ENCODE assay signal across 33 mouse cellular contexts in genomic region chr7:30688325-30688724, GRCm38 (mm10). TPM values are rescaled to one million over a fixed set of nuclear protein-coding genes. Genes with fewer than 3 reads are reported as not detected.
DNase-seq lines count a peak whose midpoint lies in the region; ATAC-seq and TF ChIP-seq lines count a peak whose summit lies in the region.
"Had no signal": no experiment of that assay in that cellular context is flagged by ENCODE, and none has a peak within 500 bp of the region (broad histone marks: within the 10 kb centered on the region; RNA-seq: fewer than 3 reads in every experiment).

No protein-coding gene starts in this region.

- 0 out of 2 replicates have a peak, but pooled peaks cover 4% of the 10 kb centered on the region for H3K4me1 ChIP-seq in kidney, embryonic 16.5 days (ENCODE audit: insufficient read depth, low read length)
- H3K4me1 ChIP-seq in lung, postnatal 0 days (ENCODE audit: insufficient read depth, low read depth, low read length) = no peaks in the 10 kb centered on the region
- no peaks in the 10 kb centered on the region for H3K4me1 ChIP-seq in embryonic facial prominence, embryonic 10.5 days
- 0 out of 2 replicates have a peak, but pooled peaks cover 6% of the 10 kb centered on the region for H3K4me1 ChIP-seq in stomach, embryonic 16.5 days (ENCODE audit: control insufficient read depth, insufficient read depth, low read length)
- H3K4me1 ChIP-seq in heart, embryonic 11.5 days (ENCODE audit: control insufficient read depth, insufficient read depth, low read length) = no peaks in the 10 kb centered on the region
- H3K4me1 ChIP-seq: limb, embryonic 15.5 days; liver, embryonic 15.5 days; midbrain, embryonic 10.5 days; neural tube, embryonic 13.5 days had no signal

- no peaks in the 10 kb centered on the region for H3K9me3 ChIP-seq in kidney, embryonic 16.5 days (ENCODE audit: low read length)
- no peaks in the 10 kb centered on the region for H3K9me3 ChIP-seq in lung, postnatal 0 days (ENCODE audit: low read length)
- no peaks in the 10 kb centered on the region for H3K9me3 ChIP-seq in embryonic facial prominence, embryonic 10.5 days
- H3K9me3 ChIP-seq in stomach, embryonic 16.5 days (replicated peaks; ENCODE audit: control insufficient read depth, low read length) = no peaks in the 10 kb centered on the region
- no peaks in the 10 kb centered on the region for H3K9me3 ChIP-seq in heart, embryonic 11.5 days (replicated peaks; ENCODE audit: control insufficient read depth, low read length)
- H3K9me3 ChIP-seq: limb, embryonic 15.5 days; liver, embryonic 15.5 days; midbrain, embryonic 10.5 days; neural tube, embryonic 13.5 days had no signal

- H3K4me3 ChIP-seq in kidney, embryonic 16.5 days (ENCODE audit: low read length) = no peak overlapping the region
- no peak overlapping the region for H3K4me3 ChIP-seq in lung, postnatal 0 days (ENCODE audit: low read depth, low read length)
- no peak overlapping the region for H3K4me3 ChIP-seq in embryonic facial prominence, embryonic 10.5 days
- no peak overlapping the region for H3K4me3 ChIP-seq in stomach, embryonic 16.5 days (replicated peaks; ENCODE audit: low read length)
- H3K4me3 ChIP-seq in heart, embryonic 11.5 days (ENCODE audit: low read depth, low read length) = no peak overlapping the region
- H3K4me3 ChIP-seq: limb, embryonic 15.5 days; liver, embryonic 15.5 days; midbrain, embryonic 10.5 days; myocyte; neural tube, embryonic 13.5 days had no signal

- TF ChIP-seq CTCF in lung, postnatal 0 days (IDR thresholded peaks at IDR 0.05) = no peak

- H3K9ac ChIP-seq in kidney, embryonic 16.5 days (replicated peaks; ENCODE audit: low read length) = no peak overlapping the region
- H3K9ac ChIP-seq in lung, postnatal 0 days (replicated peaks; ENCODE audit: low read depth) = no peak overlapping the region
- H3K9ac ChIP-seq in stomach, embryonic 16.5 days (ENCODE audit: low read length) = no peak overlapping the region; the same call in 1 of the 2 replicates
- no peak overlapping the region for H3K9ac ChIP-seq in heart, embryonic 11.5 days (ENCODE audit: low read depth, low read length)
- H3K9ac ChIP-seq: hindbrain, embryonic 14.5 days; limb, embryonic 15.5 days; liver, embryonic 15.5 days; neural tube, embryonic 13.5 days had no signal

- no peaks in the 10 kb centered on the region for H3K36me3 ChIP-seq in kidney, embryonic 16.5 days (ENCODE audit: insufficient read depth, low read length)
- no peaks in the 10 kb centered on the region for H3K36me3 ChIP-seq in lung, postnatal 0 days (ENCODE audit: insufficient read depth, low read length)
- no peaks in the 10 kb centered on the region for H3K36me3 ChIP-seq in embryonic facial prominence, embryonic 10.5 days (replicated peaks)
- H3K36me3 ChIP-seq in stomach, embryonic 16.5 days (ENCODE audit: control insufficient read depth, insufficient read depth, low read length) = no peaks in the 10 kb centered on the region
- no peaks in the 10 kb centered on the region for H3K36me3 ChIP-seq in heart, embryonic 11.5 days (ENCODE audit: control insufficient read depth, insufficient read depth, low read length)
- H3K36me3 ChIP-seq: limb, embryonic 15.5 days; liver, embryonic 15.5 days; midbrain, embryonic 10.5 days; neural tube, embryonic 13.5 days had no signal

- peak overlapping the region; percentile 12; the same call in 1 of the 2 replicates for H3K27ac ChIP-seq in kidney, embryonic 16.5 days (ENCODE audit: low read length)
- H3K27ac ChIP-seq in lung, postnatal 0 days (ENCODE audit: low read length) = no peak overlapping the region
- H3K27ac ChIP-seq in embryonic facial prominence, embryonic 10.5 days (replicated peaks) = no peak overlapping the region
- H3K27ac ChIP-seq in stomach, embryonic 16.5 days (ENCODE audit: low read length) = peak overlapping the region; percentile 55
- no peak overlapping the region for H3K27ac ChIP-seq in heart, embryonic 11.5 days (ENCODE audit: low read depth, low read length)
- H3K27ac ChIP-seq: hindbrain, embryonic 14.5 days; limb, embryonic 15.5 days; liver, embryonic 15.5 days; midbrain, embryonic 10.5 days; neural tube, embryonic 13.5 days had no signal

- H3K4me2 ChIP-seq in kidney, embryonic 16.5 days (replicated peaks; ENCODE audit: low read depth, low read length) = no peak overlapping the region
- no peak overlapping the region for H3K4me2 ChIP-seq in lung, postnatal 0 days (replicated peaks; ENCODE audit: low read depth, low read length)
- H3K4me2 ChIP-seq in stomach, embryonic 16.5 days (ENCODE audit: low read depth, low read length) = no peak overlapping the region
- no peak overlapping the region for H3K4me2 ChIP-seq in heart, embryonic 11.5 days
- H3K4me2 ChIP-seq: hindbrain, embryonic 14.5 days; limb, embryonic 15.5 days; liver, embryonic 15.5 days; neural tube, embryonic 13.5 days had no signal

- TF ChIP-seq EP300 in lung, postnatal 0 days (IDR thresholded peaks at IDR 0.05) = no peak

- H3K27me3 ChIP-seq in kidney, embryonic 16.5 days (ENCODE audit: insufficient read depth, low read length) = peaks cover 16% of the 10 kb centered on the region; the same call in 1 of the 2 replicates
- H3K27me3 ChIP-seq in lung, postnatal 0 days (replicated peaks; ENCODE audit: insufficient read depth, low read length) = no peaks in the 10 kb centered on the region
- peaks cover 25% of the 10 kb centered on the region for H3K27me3 ChIP-seq in embryonic facial prominence, embryonic 10.5 days (replicated peaks; ENCODE audit: low read depth, poor library complexity, severe bottlenecking)
- H3K27me3 ChIP-seq in stomach, embryonic 16.5 days (ENCODE audit: control insufficient read depth, insufficient read depth, low read length) = no peaks in the 10 kb centered on the region
- H3K27me3 ChIP-seq in heart, embryonic 11.5 days (ENCODE audit: control insufficient read depth, insufficient read depth, low read length) = peaks cover 6% of the 10 kb centered on the region
- H3K27me3 ChIP-seq: liver, embryonic 15.5 days had no signal

- ATAC-seq in kidney, embryonic 16.5 days (ENCODE audit: low FRiP score, low TSS enrichment) = 0 out of 2 replicates have a peak, but pooled peaks have one; percentile 19
- ATAC-seq in lung, postnatal 0 days = peak; percentile 52
- no peak for ATAC-seq in stomach, embryonic 16.5 days (ENCODE audit: insufficient read depth, low FRiP score)
- ATAC-seq in heart, embryonic 11.5 days (replicated peaks; ENCODE audit: insufficient number of reproducible peaks, low FRiP score, low TSS enrichment) = no peak
- ATAC-seq: activated CD4-positive, CD25-positive, alpha-beta regulatory T cell, adult 4 months; forebrain, embryonic 14.5 days; inflammation-experienced regulatory T-cells, adult 6 months; midbrain, embryonic 16.5 days had no signal

- WGBS in kidney, embryonic 16.5 days = 71% methylated on average over 6 of the region's 6 CpGs
- WGBS in lung, postnatal 0 days = 50% methylated on average over 6 of the region's 6 CpGs
- WGBS in embryonic facial prominence, embryonic 10.5 days = 75% methylated on average over 6 of the region's 6 CpGs
- 70% methylated on average over 6 of the region's 6 CpGs for WGBS in stomach, embryonic 16.5 days
- WGBS in heart, embryonic 11.5 days (ENCODE audit: insufficient replicate concordance) = 78% methylated on average over 6 of the region's 6 CpGs

- no peak for DNase-seq in kidney, adult 9 months
- peak; percentile 18 for DNase-seq in lung, postnatal 0 days (ENCODE audit: low spot score)
- no peak for DNase-seq in lung, adult 18-20 months
- DNase-seq in embryonic facial prominence, embryonic 10.5 days (ENCODE audit: low spot score) = peak; percentile 9
- DNase-seq: adrenal gland, adult 8-10 months; cerebellum, adult 2 months; cerebellum, postnatal 25 days; embryo, embryonic 11 days; gastrocnemius, postnatal 14 days; heart, adult 18-20 months; layer of hippocampus, adult 9-11 months; left cerebral cortex, postnatal 4 days; retina, postnatal 1 day; spleen, adult 18-20 months; thymus, postnatal 36 days had no signal

RNA-seq across cellular contexts. Expression of gene 2200002J24Rik, which starts 10.4 kb away (rescaled TPM):
- polyA plus RNA-seq in kidney, embryonic 16.5 days (2015; fragmentation: Nextera tagmentation; extraction: Ambion mirVana) = 0.40 and 0.51 TPM in 2 replicates
- polyA plus RNA-seq in lung, postnatal 0 days (2015; fragmentation: Nextera tagmentation; extraction: Ambion mirVana) = 0.69 and 1.2 TPM in 2 replicates
- not detected in 2 replicates for polyA plus RNA-seq in embryonic facial prominence, embryonic 10.5 days (2016; fragmentation: Nextera tagmentation; extraction: Ambion mirVana)
- polyA plus RNA-seq in stomach, embryonic 16.5 days (2015; fragmentation: Nextera tagmentation; extraction: Ambion mirVana) = 5.5 and 6.2 TPM in 2 replicates
- 0.70 and 1.6 TPM in 2 replicates for polyA plus RNA-seq in heart, embryonic 11.5 days (2014; fragmentation: Nextera tagmentation; extraction: Ambion mirVana)
- polyA plus RNA-seq: activated CD4-positive, CD25-positive, alpha-beta regulatory T cell, adult 4 months; C2C12; cerebellum, adult 2 months; forebrain, embryonic 14.5 days; hindbrain, embryonic 14.5 days; inflammation-experienced regulatory T-cells, adult 6 months; kidney, embryonic 14.5 days; midbrain, embryonic 10.5 days; midbrain, embryonic 16.5 days; myocyte; neural tube, embryonic 13.5 days had no signal

RNA-seq across cellular contexts. Expression of gene Pmis2, which starts 16.9 kb away (rescaled TPM):
- polyA plus RNA-seq in kidney, embryonic 16.5 days (2015; fragmentation: Nextera tagmentation; extraction: Ambion mirVana) = not detected in 2 replicates
- polyA plus RNA-seq in lung, postnatal 0 days (2015; fragmentation: Nextera tagmentation; extraction: Ambion mirVana) = not detected in 2 replicates
- not detected in 2 replicates for polyA plus RNA-seq in embryonic facial prominence, embryonic 10.5 days (2016; fragmentation: Nextera tagmentation; extraction: Ambion mirVana)
- polyA plus RNA-seq in stomach, embryonic 16.5 days (2015; fragmentation: Nextera tagmentation; extraction: Ambion mirVana) = not detected in 2 replicates
- polyA plus RNA-seq in heart, embryonic 11.5 days (2014; fragmentation: Nextera tagmentation; extraction: Ambion mirVana) = not detected in 2 replicates
- polyA plus RNA-seq: activated CD4-positive, CD25-positive, alpha-beta regulatory T cell, adult 4 months; C2C12; cerebellum, adult 2 months; embryonic facial prominence, embryonic 14.5 days; forebrain, embryonic 14.5 days; heart, embryonic 14.5 days; hindbrain, embryonic 14.5 days; inflammation-experienced regulatory T-cells, adult 6 months; kidney, embryonic 14.5 days; large intestine, adult 2 months; limb, embryonic 15.5 days; liver, embryonic 15.5 days; midbrain, embryonic 10.5 days; midbrain, embryonic 16.5 days; myocyte; neural tube, embryonic 13.5 days had no signal

RNA-seq across cellular contexts. Expression of gene Haus5, which starts 23.5 kb away (rescaled TPM):
- polyA plus RNA-seq in kidney, embryonic 16.5 days (2015; fragmentation: Nextera tagmentation; extraction: Ambion mirVana) = 59.4 and 67.0 TPM in 2 replicates
- polyA plus RNA-seq in lung, postnatal 0 days (2015; fragmentation: Nextera tagmentation; extraction: Ambion mirVana) = 10.0 and 10.3 TPM in 2 replicates
- polyA plus RNA-seq in embryonic facial prominence, embryonic 10.5 days (2016; fragmentation: Nextera tagmentation; extraction: Ambion mirVana) = 79.6 and 80.3 TPM in 2 replicates
- polyA plus RNA-seq in stomach, embryonic 16.5 days (2015; fragmentation: Nextera tagmentation; extraction: Ambion mirVana) = 36.9 and 41.7 TPM in 2 replicates
- polyA plus RNA-seq in heart, embryonic 11.5 days (2014; fragmentation: Nextera tagmentation; extraction: Ambion mirVana) = 35.0 and 37.6 TPM in 2 replicates

RNA-seq across cellular contexts. Expression of gene Atp4a, which starts 23.7 kb away (rescaled TPM):
- 2.1 and 3.2 TPM in 2 replicates for polyA plus RNA-seq in kidney, embryonic 16.5 days (2015; fragmentation: Nextera tagmentation; extraction: Ambion mirVana)
- polyA plus RNA-seq in lung, postnatal 0 days (2015; fragmentation: Nextera tagmentation; extraction: Ambion mirVana) = 0.14 TPM in 1 of 2 replicates, not detected in the other
- polyA plus RNA-seq in embryonic facial prominence, embryonic 10.5 days (2016; fragmentation: Nextera tagmentation; extraction: Ambion mirVana) = 0.53 and 0.77 TPM in 2 replicates
- 22.3 and 44.6 TPM in 2 replicates for polyA plus RNA-seq in stomach, embryonic 16.5 days (2015; fragmentation: Nextera tagmentation; extraction: Ambion mirVana)
- polyA plus RNA-seq in heart, embryonic 11.5 days (2014; fragmentation: Nextera tagmentation; extraction: Ambion mirVana) = 0.17 and 1.4 TPM in 2 replicates
- polyA plus RNA-seq: activated CD4-positive, CD25-positive, alpha-beta regulatory T cell, adult 4 months; C2C12; inflammation-experienced regulatory T-cells, adult 6 months; myocyte had no signal

RNA-seq across cellular contexts. Expression of gene Rbm42, which starts 38.2 kb away (rescaled TPM):
- 111 and 119 TPM in 2 replicates for polyA plus RNA-seq in kidney, embryonic 16.5 days (2015; fragmentation: Nextera tagmentation; extraction: Ambion mirVana)
- 101 and 107 TPM in 2 replicates for polyA plus RNA-seq in lung, postnatal 0 days (2015; fragmentation: Nextera tagmentation; extraction: Ambion mirVana)
- polyA plus RNA-seq in embryonic facial prominence, embryonic 10.5 days (2016; fragmentation: Nextera tagmentation; extraction: Ambion mirVana) = 134 and 139 TPM in 2 replicates
- polyA plus RNA-seq in stomach, embryonic 16.5 days (2015; fragmentation: Nextera tagmentation; extraction: Ambion mirVana) = 78.5 and 83.7 TPM in 2 replicates
- polyA plus RNA-seq in heart, embryonic 11.5 days (2014; fragmentation: Nextera tagmentation; extraction: Ambion mirVana) = 76.7 and 82.8 TPM in 2 replicates

Comparison
In these comparisons a context has a peak if more than half of its experiments do, and no peak if none do; other contexts are left out.
1. DNase-seq: peak in lung, postnatal 0 days (single experiment) and embryonic facial prominence, embryonic 10.5 days (single experiment); none in kidney, adult 9 months (single experiment) and lung, adult 18-20 months (0 of 2).
2. ATAC-seq: peak in kidney, embryonic 16.5 days (single experiment) and lung, postnatal 0 days (single experiment); none in stomach, embryonic 16.5 days (single experiment) and heart, embryonic 11.5 days (single experiment).
3. H3K27ac ChIP-seq: peak in kidney, embryonic 16.5 days (single experiment) and stomach, embryonic 16.5 days (single experiment); none in lung, postnatal 0 days (single experiment), embryonic facial prominence, embryonic 10.5 days (single experiment) and heart, embryonic 11.5 days (single experiment).